26 mouse cellular contexts compared by ENCODE assay signal in genomic region chr17:88202214-88202613, GRCm38 (mm10).
DNase-seq lines count a peak whose midpoint lies in the region; ATAC-seq and TF ChIP-seq lines count a peak whose summit lies in the region.
"Had no signal": no experiment of that assay in that cellular context is flagged by ENCODE, and none has a peak within 500 bp of the region (broad histone marks: within the 10 kb centered on the region; RNA-seq: fewer than 3 reads in every experiment).

No protein-coding gene starts in this region.

- no peak for TF ChIP-seq EP300 in CH12.LX (IDR thresholded peaks at IDR 0.05; ENCODE audit: low read length)

- H3K79me2 ChIP-seq in CH12.LX (replicated peaks; ENCODE audit: control insufficient read depth, extremely low read depth, insufficient read depth, poor library complexity, severe bottlenecking), result peaks cover 25% of the 10 kb centered on the region

- no peaks in the 10 kb centered on the region for H3K36me3 ChIP-seq in limb, embryonic 14.5 days (ENCODE audit: control insufficient read depth, insufficient read depth, low read length)
- H3K36me3 ChIP-seq in limb, embryonic 10.5 days, result no peaks in the 10 kb centered on the region
- H3K36me3 ChIP-seq in CH12.LX (replicated peaks in 1 of 2; ENCODE audit: control insufficient read depth in 1 of 2, insufficient read depth in 1 of 2, low read length in 1 of 2), result peaks cover 80 to 90% of the 10 kb centered on the region in 2 experiments
- H3K36me3 ChIP-seq in limb, embryonic 15.5 days, result no peaks in the 10 kb centered on the region
- H3K36me3 ChIP-seq: embryonic facial prominence, embryonic 12.5 days; embryonic facial prominence, embryonic 15.5 days; forebrain, embryonic 10.5 days; forebrain, embryonic 12.5 days; G1E had no signal

- ATAC-seq in limb, embryonic 14.5 days (ENCODE audit: low FRiP score, low read depth), result no peak
- ATAC-seq in limb, embryonic 15.5 days (ENCODE audit: insufficient number of reproducible peaks, low FRiP score, low TSS enrichment, low read depth), result no peak
- ATAC-seq: activated CD4-positive, CD25-positive, alpha-beta regulatory T cell, adult 4 months; forebrain, embryonic 14.5 days; forebrain, embryonic 16.5 days; Patski had no signal

- no peaks in the 10 kb centered on the region for H3K27me3 ChIP-seq in limb, embryonic 14.5 days (ENCODE audit: control insufficient read depth, insufficient read depth, low read length)
- H3K27me3 ChIP-seq in limb, embryonic 10.5 days (ENCODE audit: low read depth, poor library complexity, severe bottlenecking), result no peaks in the 10 kb centered on the region
- H3K27me3 ChIP-seq in CH12.LX (replicated peaks), result no peaks in the 10 kb centered on the region
- H3K27me3 ChIP-seq in limb, embryonic 15.5 days, result no peaks in the 10 kb centered on the region
- H3K27me3 ChIP-seq: embryonic facial prominence, embryonic 12.5 days; embryonic facial prominence, embryonic 15.5 days; forebrain, embryonic 12.5 days; Patski had no signal

- H3K4me1 ChIP-seq in limb, embryonic 14.5 days (ENCODE audit: control insufficient read depth, insufficient read depth, low read length), result no peaks in the 10 kb centered on the region
- no peaks in the 10 kb centered on the region for H3K4me1 ChIP-seq in limb, embryonic 10.5 days
- H3K4me1 ChIP-seq in CH12.LX (ENCODE audit: control insufficient read depth in 1 of 2, insufficient read depth in 2 of 2), result peaks cover 0 to 42% of the 10 kb centered on the region in 2 experiments; a peak in 3 of 4 replicates
- no peaks in the 10 kb centered on the region for H3K4me1 ChIP-seq in limb, embryonic 15.5 days
- H3K4me1 ChIP-seq: embryonic facial prominence, embryonic 12.5 days; embryonic facial prominence, embryonic 15.5 days; forebrain, embryonic 10.5 days; forebrain, embryonic 12.5 days had no signal

- H3K9ac ChIP-seq in limb, embryonic 14.5 days (ENCODE audit: low read depth, low read length, severe bottlenecking), result no peak overlapping the region
- H3K9ac ChIP-seq in CH12.LX (ENCODE audit: insufficient read depth, low read depth), result no peak overlapping the region
- no peak overlapping the region for H3K9ac ChIP-seq in limb, embryonic 15.5 days
- H3K9ac ChIP-seq: embryonic facial prominence, embryonic 12.5 days; embryonic facial prominence, embryonic 15.5 days; forebrain, embryonic 12.5 days had no signal

- TF ChIP-seq POLR2A in limb, embryonic 14.5 days (IDR thresholded peaks at IDR 0.05; ENCODE audit: borderline replicate concordance, extremely low read depth, insufficient read depth, insufficient read length), result no peak
- TF ChIP-seq POLR2A in CH12.LX (IDR thresholded peaks at IDR 0.05; ENCODE audit: low read depth, low read length), result no peak

- intact Hi-C loops in gastrocnemius, adult 2 months (cut with DNase I), result no loop called here

- DNase-seq in gastrocnemius, adult 2 months, result no peak
- no peak for DNase-seq in gastrocnemius, postnatal 4 days (ENCODE audit: low spot score in 2 of 2)
- DNase-seq in limb, embryonic 14.5 days (ENCODE audit: low spot score), result no peak
- DNase-seq in limb, embryonic 10.5 days (ENCODE audit: low spot score), result no peak
- DNase-seq in CH12.LX (ENCODE audit: extremely low read depth), result no peak
- no peak for DNase-seq in lung, postnatal 14 days
- DNase-seq: adrenal gland, adult 8-10 months; adrenal gland, postnatal 14 days; adrenal gland, postnatal 36 days; cerebellum, adult 11-12 months; cerebellum, adult 2 months; cerebellum, adult 9-10 months; cerebellum, postnatal 14 days; cerebellum, postnatal 36 days; embryo, embryonic 11 days had no signal

- WGBS in limb, embryonic 14.5 days, result 93% methylated on average over 4 of the region's 4 CpGs
- WGBS in limb, embryonic 10.5 days, result 92% methylated on average over 4 of the region's 4 CpGs
- 83% methylated on average over 4 of the region's 4 CpGs for WGBS in limb, embryonic 15.5 days

- no peak overlapping the region for H3K4me2 ChIP-seq in limb, embryonic 14.5 days (replicated peaks; ENCODE audit: low read depth, low read length, severe bottlenecking)
- H3K4me2 ChIP-seq in CH12.LX (ENCODE audit: insufficient read depth, low read depth, poor library complexity, severe bottlenecking), result no peak overlapping the region
- no peak overlapping the region for H3K4me2 ChIP-seq in limb, embryonic 15.5 days
- H3K4me2 ChIP-seq: embryonic facial prominence, embryonic 12.5 days; embryonic facial prominence, embryonic 15.5 days; forebrain, embryonic 12.5 days had no signal

- in situ Hi-C loops in CH12.LX (cut with MboI; ENCODE audit: low pct_ligation_motif_present, low pct_unique_long_range_greater_than_20kb, low sequenced_read_pairs), result no loop called here

- no peak for TF ChIP-seq CTCF in gastrocnemius, adult 2 months (IDR thresholded peaks at IDR 0.05)
- no peak for TF ChIP-seq CTCF in CH12.LX (conservative IDR thresholded peaks at IDR 0.05 in 1 of 2, IDR thresholded peaks at IDR 0.05 in 1 of 2; ENCODE audit: low read depth in 2 of 2, low read length in 2 of 2)

- H3K4me3 ChIP-seq in gastrocnemius, adult 2 months, result no peak overlapping the region
- H3K4me3 ChIP-seq in limb, embryonic 14.5 days (replicated peaks; ENCODE audit: low read length), result no peak overlapping the region
- H3K4me3 ChIP-seq in limb, embryonic 10.5 days, result no peak overlapping the region
- H3K4me3 ChIP-seq in CH12.LX (replicated peaks in 1 of 3; ENCODE audit: low read depth in 2 of 3, low read length in 2 of 3, poor library complexity in 1 of 3), result no peak overlapping the region
- H3K4me3 ChIP-seq in limb, embryonic 15.5 days, result no peak overlapping the region
- H3K4me3 ChIP-seq: embryonic facial prominence, embryonic 12.5 days; embryonic facial prominence, embryonic 15.5 days; erythroblast, embryonic 14.5 days; forebrain, embryonic 10.5 days; forebrain, embryonic 12.5 days had no signal

- TF ChIP-seq RAD21 in CH12.LX (IDR thresholded peaks at IDR 0.05; ENCODE audit: low read depth, low read length), result no peak

- no peaks in the 10 kb centered on the region for H3K9me3 ChIP-seq in limb, embryonic 14.5 days (ENCODE audit: control insufficient read depth, low read length)
- no peaks in the 10 kb centered on the region for H3K9me3 ChIP-seq in limb, embryonic 10.5 days (replicated peaks)
- peaks cover 31% of the 10 kb centered on the region for H3K9me3 ChIP-seq in CH12.LX (replicated peaks; ENCODE audit: low read length)
- no peaks in the 10 kb centered on the region for H3K9me3 ChIP-seq in limb, embryonic 15.5 days
- H3K9me3 ChIP-seq: embryonic facial prominence, embryonic 12.5 days; embryonic facial prominence, embryonic 15.5 days; forebrain, embryonic 10.5 days; forebrain, embryonic 12.5 days; G1E had no signal

- dilution Hi-C loops in CH12.LX (cut with MboI; ENCODE audit: extremely low pct_ligation_motif_present, extremely low pct_unique_long_range_greater_than_20kb, low sequenced_read_pairs), result no loop called here

- peak overlapping the region; percentile 67; the same call in 1 of the 2 replicates for H3K27ac ChIP-seq in gastrocnemius, adult 2 months
- peak overlapping the region; percentile 19; the same call in 1 of the 2 replicates for H3K27ac ChIP-seq in limb, embryonic 14.5 days (replicated peaks; ENCODE audit: low read depth, low read length)
- H3K27ac ChIP-seq in limb, embryonic 10.5 days, result no peak overlapping the region
- no peak overlapping the region for H3K27ac ChIP-seq in CH12.LX (ENCODE audit: insufficient read depth, low read depth)
- H3K27ac ChIP-seq in limb, embryonic 15.5 days, result peak overlapping the region; percentile 59; the same call in 1 of the 2 replicates
- H3K27ac ChIP-seq: embryonic facial prominence, embryonic 12.5 days; embryonic facial prominence, embryonic 15.5 days; forebrain, embryonic 10.5 days; forebrain, embryonic 12.5 days had no signal

TF ChIP-seq in CH12.LX, 34 proteins besides CTCF, POLR2A, EP300 and RAD21:
- TF ChIP-seq POLR2AphosphoS2 (IDR thresholded peaks at IDR 0.05; ENCODE audit: low read depth, low read length) (peak; percentile 53; the same call in 1 of the 2 replicates), CHD2 (IDR thresholded peaks at IDR 0.05; ENCODE audit: low read length) (no peak), ZKSCAN1 (IDR thresholded peaks at IDR 0.05; ENCODE audit: borderline replicate concordance, low read depth, low read length) (no peak)

Comparison
In these comparisons a context has a peak if more than half of its experiments do, and no peak if none do; other contexts are left out.
1. H3K27ac ChIP-seq: peak in gastrocnemius, adult 2 months (single experiment), limb, embryonic 14.5 days (single experiment) and limb, embryonic 15.5 days (single experiment); none in limb, embryonic 10.5 days (single experiment) and CH12.LX (single experiment).